Mouse (Mus musculus): ENCODE results near the gene Chac1. TPM values are rescaled to one million over a fixed set of nuclear protein-coding genes. Genes with fewer than 3 reads are reported as not detected.

The Chac1 gene
- 3.1 and 7.6 TPM in 2 replicates for polyA plus RNA-seq (2012)

- Histone ChIP-seq H3K36me3 (ENCODE audit: control insufficient read depth) (peaks cover 17% of the 10 kb centered on the region), H3K27me3 (ENCODE audit: control insufficient read depth) (peaks cover 41% of the 10 kb centered on the region), H3K4me1 (ENCODE audit: control insufficient read depth) (peaks cover 20% of the 10 kb centered on the region), H3K4me3 (replicated peaks) (peak within 1 kb of the TSS; percentile 83), H3K9me3 (ENCODE audit: control insufficient read depth, low read length) (no peaks in the 10 kb centered on the region)
- TF ChIP-seq TAL1 (IDR thresholded peaks at IDR 0.05; ENCODE audit: low read length) (no peak), GATA1 (IDR thresholded peaks at IDR 0.05; ENCODE audit: low read length) (no peak)
These were observed at the start of gene Chac1 for GRCm38 (mm10) chr2:119350555-119351486. TSS of gene Chac1 (plus strand) at chr2:119351229.

DNA sequence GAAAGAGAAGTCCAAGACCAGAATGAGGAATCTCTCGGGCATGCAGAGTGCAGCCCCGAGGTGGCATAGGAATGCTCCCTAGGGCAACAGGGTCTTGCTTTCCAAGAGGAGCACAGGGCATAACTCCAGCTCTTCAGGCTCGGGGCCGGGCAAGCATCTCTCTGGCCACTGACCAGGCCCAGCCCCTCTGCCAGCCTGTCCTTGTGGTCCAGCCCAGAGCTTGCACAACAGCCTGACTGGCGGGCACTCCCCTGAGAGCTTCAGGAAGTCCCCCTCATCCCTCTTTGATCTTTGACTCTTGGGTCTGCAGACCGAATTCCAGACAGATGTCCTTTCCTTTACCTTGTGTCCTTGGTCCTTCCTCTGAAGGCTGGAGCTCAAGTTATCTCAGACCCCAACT lies 48.2 kb upstream of the Chac1 start:
- H3K4me1 ChIP-seq (ENCODE audit: control insufficient read depth): peaks cover 60% of the 10 kb centered on the region
- no peak overlapping the region for H3K4me3 ChIP-seq (replicated peaks)
- TF ChIP-seq GATA1 (IDR thresholded peaks at IDR 0.05; ENCODE audit: low read length) (no peak), TAL1 (IDR thresholded peaks at IDR 0.05; ENCODE audit: low read length) (no peak)
- H3K36me3 ChIP-seq (ENCODE audit: control insufficient read depth): peaks cover 16% of the 10 kb centered on the region
- no peaks in the 10 kb centered on the region for H3K9me3 ChIP-seq (ENCODE audit: control insufficient read depth, low read length)
- H3K27me3 ChIP-seq (ENCODE audit: control insufficient read depth): no peaks in the 10 kb centered on the region

DNA sequence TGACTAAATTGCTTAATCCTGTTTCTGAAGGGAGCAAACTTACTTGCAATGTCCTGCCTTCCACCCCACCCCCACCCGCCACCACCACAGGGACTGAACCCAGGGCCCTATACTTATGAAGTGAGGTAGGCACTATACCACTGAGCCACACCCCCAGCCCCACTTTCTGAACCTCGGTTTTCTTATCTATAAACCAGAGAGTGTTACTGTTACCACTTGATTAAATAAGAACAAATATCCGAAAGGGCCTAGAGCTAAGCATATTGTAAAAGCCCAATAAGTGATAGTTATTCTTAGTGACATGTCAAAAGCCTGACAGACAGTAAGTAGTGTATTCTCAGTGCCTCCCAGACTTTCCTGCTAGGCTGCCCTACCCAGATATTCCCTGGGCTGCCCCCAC lies 46.6 kb upstream of the Chac1 start:
- peaks cover 52% of the 10 kb centered on the region for H3K4me1 ChIP-seq (ENCODE audit: control insufficient read depth)
- no peak for TF ChIP-seq TAL1 (IDR thresholded peaks at IDR 0.05; ENCODE audit: low read length)
- no peak for TF ChIP-seq GATA1 (IDR thresholded peaks at IDR 0.05; ENCODE audit: low read length)
- peaks cover 3% of the 10 kb centered on the region; the same call in 1 of the 2 replicates for H3K36me3 ChIP-seq (ENCODE audit: control insufficient read depth)
- no peaks in the 10 kb centered on the region for H3K9me3 ChIP-seq (ENCODE audit: control insufficient read depth, low read length)
- no peaks in the 10 kb centered on the region for H3K27me3 ChIP-seq (ENCODE audit: control insufficient read depth)
- no peak overlapping the region for H3K4me3 ChIP-seq (replicated peaks)

- H3K27me3 ChIP-seq (ENCODE audit: control insufficient read depth): no peaks in the 10 kb centered on the region
- peaks cover 48% of the 10 kb centered on the region for H3K4me1 ChIP-seq (ENCODE audit: control insufficient read depth)
- TF ChIP-seq TAL1 (IDR thresholded peaks at IDR 0.05; ENCODE audit: low read length) (no peak), GATA1 (IDR thresholded peaks at IDR 0.05; ENCODE audit: low read length) (no peak)
- H3K36me3 ChIP-seq (ENCODE audit: control insufficient read depth): no peaks in the 10 kb centered on the region; the same call in 1 of the 2 replicates
- no peaks in the 10 kb centered on the region for H3K9me3 ChIP-seq (ENCODE audit: control insufficient read depth, low read length)
- no peak overlapping the region for H3K4me3 ChIP-seq (replicated peaks)
These were observed 46.2 kb upstream of the Chac1 start for GRCm38 (mm10) chr2:119304798-119305208.

DNA sequence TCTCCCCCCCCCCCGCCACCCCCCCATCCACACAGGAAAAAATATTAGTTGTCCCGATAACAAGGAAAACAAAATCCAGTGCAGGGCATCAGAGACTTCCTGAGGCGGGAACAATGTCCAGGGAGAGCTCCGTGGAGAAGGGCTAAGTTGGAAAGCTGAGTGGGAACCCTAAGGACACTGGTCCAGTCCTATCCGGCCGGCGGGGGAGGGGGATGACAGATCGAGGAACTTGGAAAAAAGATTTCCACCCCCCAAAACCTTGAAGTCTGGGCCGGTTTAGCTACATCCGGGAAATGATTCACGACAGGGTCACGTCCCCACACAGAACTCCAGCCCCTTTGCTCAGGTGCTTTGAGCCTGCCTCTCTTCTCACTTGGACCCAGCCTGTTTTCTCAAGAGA lies 39.5 kb upstream of the Chac1 start:
- no peaks in the 10 kb centered on the region for H3K9me3 ChIP-seq (ENCODE audit: control insufficient read depth, low read length)
- TF ChIP-seq GATA1 (IDR thresholded peaks at IDR 0.05; ENCODE audit: low read length): no peak
- no peak for TF ChIP-seq TAL1 (IDR thresholded peaks at IDR 0.05; ENCODE audit: low read length)
- no peaks in the 10 kb centered on the region for H3K36me3 ChIP-seq (ENCODE audit: control insufficient read depth)
- no peak overlapping the region for H3K4me3 ChIP-seq (replicated peaks)
- H3K27me3 ChIP-seq (ENCODE audit: control insufficient read depth): peaks cover 3% of the 10 kb centered on the region
- H3K4me1 ChIP-seq (ENCODE audit: control insufficient read depth): no peaks in the 10 kb centered on the region

DNA sequence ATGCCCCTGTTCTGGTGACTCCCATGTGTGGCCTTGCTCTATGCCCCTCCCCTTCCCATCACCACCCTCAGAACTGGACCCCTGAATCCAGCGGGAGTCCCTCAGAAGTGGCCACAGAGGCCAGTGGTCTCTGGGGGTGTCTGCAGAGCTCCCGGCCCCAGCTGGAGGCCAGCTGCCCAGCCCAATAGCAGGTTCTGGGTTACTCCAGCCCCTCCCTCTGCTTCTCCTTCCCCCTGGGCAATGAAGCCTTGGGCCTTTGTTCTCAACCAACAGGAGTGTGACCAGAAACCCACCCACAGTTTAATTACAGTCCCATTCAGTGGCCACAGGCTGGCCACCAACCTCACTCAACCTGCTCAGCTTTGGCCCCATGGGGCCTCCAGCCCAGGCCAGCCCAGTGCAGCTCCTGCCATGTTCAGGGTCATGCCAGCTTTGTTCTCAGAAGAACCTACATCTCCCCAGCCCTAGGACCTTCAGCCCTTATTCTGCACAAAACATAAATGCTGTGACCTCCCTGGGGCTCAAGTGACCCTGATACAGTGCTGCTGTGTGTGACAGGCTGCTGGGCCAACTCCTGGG lies 38.6 kb upstream of the Chac1 start:
- TF ChIP-seq GATA1 (IDR thresholded peaks at IDR 0.05; ENCODE audit: low read length) (no peak), TAL1 (IDR thresholded peaks at IDR 0.05; ENCODE audit: low read length) (no peak)
- no peaks in the 10 kb centered on the region for H3K4me1 ChIP-seq (ENCODE audit: control insufficient read depth)
- H3K36me3 ChIP-seq (ENCODE audit: control insufficient read depth): no peaks in the 10 kb centered on the region
- no peaks in the 10 kb centered on the region for H3K9me3 ChIP-seq (ENCODE audit: control insufficient read depth, low read length)
- H3K27me3 ChIP-seq (ENCODE audit: control insufficient read depth): peaks cover 3% of the 10 kb centered on the region
- H3K4me3 ChIP-seq (replicated peaks): no peak overlapping the region

GRCm38 (mm10) chr2:119313780-119314479 lies 37.1 kb upstream of the Chac1 start:
- Histone ChIP-seq H3K27me3 (ENCODE audit: control insufficient read depth) (peaks cover 3% of the 10 kb centered on the region), H3K4me1 (ENCODE audit: control insufficient read depth) (peaks cover 2% of the 10 kb centered on the region; the same call in 1 of the 2 replicates), H3K9me3 (ENCODE audit: control insufficient read depth, low read length) (no peaks in the 10 kb centered on the region), H3K4me3 (replicated peaks) (no peak overlapping the region), H3K36me3 (ENCODE audit: control insufficient read depth) (no peaks in the 10 kb centered on the region)
- TF ChIP-seq GATA1 (IDR thresholded peaks at IDR 0.05; ENCODE audit: low read length) (no peak), TAL1 (IDR thresholded peaks at IDR 0.05; ENCODE audit: low read length) (no peak)

DNA sequence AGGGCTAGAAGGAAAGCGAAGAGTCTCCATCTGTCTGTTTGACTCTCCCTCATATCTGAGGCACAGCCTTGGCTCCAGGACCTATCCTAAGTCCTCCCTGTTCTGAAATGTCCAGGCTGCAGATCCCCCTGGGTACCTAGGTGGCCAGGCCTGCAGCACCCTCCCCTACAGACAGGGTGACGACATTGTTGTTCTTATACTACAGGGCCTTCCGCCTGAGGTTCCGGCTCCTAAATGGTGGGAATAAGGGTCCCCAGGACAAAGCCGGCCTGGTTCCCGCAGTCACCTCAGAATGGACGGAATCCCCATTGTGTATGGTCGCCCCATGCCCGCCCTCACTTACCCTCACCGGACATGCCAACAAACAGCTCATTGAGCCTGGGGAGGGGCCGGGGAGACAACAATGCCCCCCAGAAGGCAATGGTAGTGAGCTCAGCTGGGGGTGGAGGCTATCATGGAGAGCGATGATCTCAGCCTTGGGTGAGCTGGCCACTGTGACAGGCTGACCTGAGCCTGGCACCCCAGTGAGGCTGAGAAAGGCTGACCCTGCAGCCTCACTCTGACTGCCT lies 36.2 kb upstream of the Chac1 start:
- no peaks in the 10 kb centered on the region for H3K9me3 ChIP-seq (ENCODE audit: control insufficient read depth, low read length)
- peaks cover 5% of the 10 kb centered on the region for H3K4me1 ChIP-seq (ENCODE audit: control insufficient read depth)
- H3K36me3 ChIP-seq (ENCODE audit: control insufficient read depth): no peaks in the 10 kb centered on the region
- H3K4me3 ChIP-seq (replicated peaks): no peak overlapping the region
- H3K27me3 ChIP-seq (ENCODE audit: control insufficient read depth): peaks cover 3% of the 10 kb centered on the region
- TF ChIP-seq GATA1 (IDR thresholded peaks at IDR 0.05; ENCODE audit: low read length) (no peak), TAL1 (IDR thresholded peaks at IDR 0.05; ENCODE audit: low read length) (no peak)

All from erythroblast, embryonic 14.5 days (primary cell).